Mouse (Mus musculus): ENCODE results near the gene Tet3.

GRCm38 (mm10) chr6:83327591-83328190, 131.2 kb downstream of the Tet3 start:
- TF ChIP-seq POLR2A (IDR thresholded peaks at IDR 0.05; ENCODE audit: low read depth, low read length) (no peak), CTCF (IDR thresholded peaks at IDR 0.05; ENCODE audit: extremely low read depth, insufficient read length, insufficient replicate concordance, low read depth, low read length) (no peak)
